Mouse (Mus musculus) embryonic fibroblast, embryonic 13.5 days (primary cell): ENCODE results near the gene Urad.

Experiments used
- CTCF ChIP-seq: IDR thresholded peaks from 2 replicates; pipeline ENCODE4 v1.5.1; 2011; ENCODE audit warnings: mild to moderate bottlenecking, control low read depth, low read length, moderate library complexity, borderline replicate concordance; ENCODE audit not compliant: insufficient read depth
- POLR2A ChIP-seq: IDR thresholded peaks from 2 replicates; pipeline ENCODE4 v1.6.1; 2011; ENCODE audit warnings: low read depth, mild to moderate bottlenecking, control low read depth, low read length, moderate library complexity

- TF ChIP-seq CTCF (no peak), POLR2A (no peak)
Measured at GRCm38 (mm10) chr5:147276701-147277546, 45.3 kb downstream of the Urad start.
